Mouse (Mus musculus) thymus, postnatal 10 days (tissue): Measurements from ENCODE around the gene Casp9.
A peak's percentile ranks its signal among the peaks of the same experiment; 100 is the strongest.
"Not testable (repeated sequence)": the region's sequence is repeated elsewhere in the genome, so short reads cannot be mapped to it uniquely, and the experiment has no call there.

Source experiments
- DNase-seq, 2 experiments: peaks; one replicate each; pipeline ENCODE4 v3.0.0; 2021; ENCODE audit warnings: low spot score in 2 of 2

The Casp9 gene

DNA sequence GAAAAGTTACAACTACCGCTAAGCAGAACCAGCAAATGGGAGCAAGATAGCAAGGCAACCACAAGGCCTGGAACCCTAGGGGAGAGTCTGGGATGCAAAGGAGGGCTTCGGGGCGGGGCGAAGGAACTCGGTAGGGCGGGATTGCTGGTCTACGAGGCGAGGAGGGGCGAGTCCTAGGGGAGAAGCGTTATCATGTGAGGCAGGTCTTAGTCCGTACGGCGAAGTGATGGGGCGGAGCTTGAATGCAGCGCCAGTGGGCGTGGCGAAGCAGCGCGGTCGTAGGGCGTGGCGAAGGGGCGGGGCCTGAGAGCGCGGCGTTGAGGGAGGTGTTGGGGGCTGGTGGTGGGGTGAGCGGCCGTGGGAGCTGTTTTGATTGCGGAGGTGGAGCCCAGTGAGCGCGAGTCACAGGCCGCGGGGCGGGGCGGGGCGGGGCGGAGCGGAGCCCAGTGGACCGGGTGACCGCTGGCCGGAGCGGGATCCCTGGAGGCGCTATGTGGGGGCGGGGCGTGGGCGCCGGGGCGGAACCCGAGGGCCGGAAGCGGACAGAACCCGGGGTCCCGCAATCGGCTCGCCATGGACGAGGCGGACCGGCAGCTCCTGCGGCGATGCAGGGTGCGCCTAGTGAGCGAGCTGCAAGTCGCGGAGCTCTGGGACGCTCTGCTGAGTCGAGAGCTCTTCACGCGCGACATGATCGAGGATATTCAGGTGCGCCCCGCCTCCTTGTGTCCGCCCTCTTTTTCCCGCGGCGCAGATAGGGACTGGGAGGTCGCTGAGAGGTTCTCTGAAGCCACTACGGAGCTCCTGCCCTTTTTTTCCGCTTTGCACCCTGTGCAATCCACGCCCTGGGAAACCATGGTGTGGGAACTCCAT, at the start of gene Casp9:
Gene Casp9 (plus strand): TSS at position 331 of the 870 bp plus-strand sequence.
- peak; percentile 95 to 98 for DNase-seq

DNA sequence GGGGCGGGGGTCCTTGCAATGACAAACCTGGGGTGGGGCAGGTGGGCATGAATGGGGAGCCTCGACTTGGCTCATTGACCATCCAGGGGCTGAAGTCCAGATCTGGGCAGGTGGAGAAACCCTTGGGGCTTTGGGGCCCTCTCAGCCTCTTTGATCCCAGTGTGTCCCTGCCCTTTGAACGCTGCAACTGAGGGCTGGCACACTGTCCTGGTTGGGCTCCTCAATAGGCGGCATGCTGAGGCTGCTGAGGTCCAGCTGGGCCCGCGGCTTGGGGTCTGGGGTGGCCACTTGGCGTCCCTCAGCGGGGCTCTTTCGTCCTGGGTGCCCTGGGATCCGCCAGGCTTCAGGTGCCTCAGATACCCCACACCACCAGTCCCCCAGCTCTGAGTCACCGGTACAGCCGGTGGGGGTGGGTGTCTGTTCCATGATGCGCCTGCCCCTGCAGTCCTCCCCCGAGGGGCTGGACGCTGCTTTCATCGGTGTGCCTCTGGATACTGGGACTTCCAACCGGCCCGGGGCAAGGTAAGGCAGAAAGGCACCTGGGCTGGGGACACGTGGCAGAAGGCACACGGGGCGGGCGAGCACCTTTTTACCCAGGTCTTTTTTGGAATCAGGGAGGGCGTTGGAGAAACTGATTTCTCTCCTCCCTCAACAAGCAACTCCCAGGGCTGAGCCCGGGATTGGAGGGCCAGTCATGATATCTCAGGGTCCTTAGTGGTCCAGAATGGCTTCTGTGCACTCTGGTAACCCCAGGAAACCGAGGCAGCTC, 46.6 kb upstream of the Casp9 start, which contains the start of gene Agmat:
Gene Agmat (plus strand): TSS at position 95 of the 769 bp plus-strand sequence.
- no peak for DNase-seq

DNA sequence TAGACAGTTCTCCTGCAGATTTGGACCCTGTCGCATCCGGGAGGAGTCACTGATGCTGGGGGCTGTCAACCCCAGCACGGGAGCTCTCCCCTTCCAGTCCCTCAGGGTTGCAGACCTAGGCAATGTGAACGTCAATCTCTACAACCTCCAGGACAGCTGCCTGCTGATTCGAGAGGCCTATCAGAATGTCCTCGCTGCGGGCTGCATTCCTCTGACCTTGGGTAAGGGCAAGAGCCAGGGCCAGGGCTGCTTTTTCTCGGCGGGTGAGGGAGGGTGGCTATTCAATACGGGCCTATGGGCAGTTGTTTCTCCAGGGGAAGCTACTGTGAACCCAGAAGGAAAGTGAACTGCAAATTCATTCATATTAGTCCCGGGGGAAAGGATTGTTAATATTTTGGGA, 43.9 kb upstream of the Casp9 start:
- no peak for DNase-seq

DNA sequence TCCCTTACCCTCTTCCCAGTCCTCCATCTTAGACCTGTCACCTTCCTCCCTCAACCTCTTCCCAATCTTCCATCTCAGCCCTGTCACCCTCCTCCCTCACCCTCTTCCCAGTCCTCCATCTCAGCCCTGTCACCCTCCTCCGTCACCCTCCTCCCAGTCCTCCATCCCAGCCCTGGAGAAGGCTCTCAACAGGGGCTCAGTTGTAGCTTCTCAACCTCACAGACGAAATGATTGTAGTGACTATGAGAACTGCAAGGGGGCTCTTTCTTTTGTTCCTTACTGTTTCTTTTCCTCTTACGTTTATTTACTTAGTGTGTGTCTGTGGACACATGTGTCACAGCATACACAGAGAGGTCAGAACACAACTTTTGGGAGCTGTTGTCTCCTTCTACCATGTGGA, 42.6 kb upstream of the Casp9 start:
- no peak for DNase-seq

DNA sequence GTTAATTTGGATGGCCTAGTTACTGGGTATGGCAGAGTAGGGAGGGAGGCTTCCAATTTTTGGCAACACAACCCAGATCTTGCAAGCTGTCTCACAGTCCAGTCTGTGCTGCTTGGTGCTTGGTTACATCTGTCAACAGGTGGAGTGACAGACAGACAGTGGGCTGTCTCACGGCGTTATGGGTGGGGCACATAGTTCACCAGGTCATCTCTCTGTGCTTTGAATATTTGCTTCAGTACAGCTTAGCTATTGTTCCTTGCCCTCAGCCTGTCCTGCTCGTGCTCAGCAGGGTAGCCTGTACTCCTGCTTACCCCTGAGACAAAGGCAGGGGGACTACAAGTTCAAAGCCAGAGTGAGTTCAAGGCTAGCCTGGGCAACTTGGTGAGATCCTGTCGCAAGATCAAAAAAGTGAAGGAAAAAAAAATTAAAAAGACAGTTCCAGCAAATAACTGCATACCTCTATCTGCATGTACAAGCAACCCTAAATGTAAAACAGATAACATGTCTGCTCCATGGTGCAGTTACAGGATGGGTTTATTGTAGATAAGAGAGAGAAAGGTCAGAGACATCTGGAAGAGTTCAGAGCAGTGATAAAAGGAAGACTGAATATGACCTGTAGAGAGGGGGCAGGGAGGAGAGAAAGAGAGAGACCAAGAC, 41.9 kb upstream of the Casp9 start:
- DNase-seq, result no peak

DNA sequence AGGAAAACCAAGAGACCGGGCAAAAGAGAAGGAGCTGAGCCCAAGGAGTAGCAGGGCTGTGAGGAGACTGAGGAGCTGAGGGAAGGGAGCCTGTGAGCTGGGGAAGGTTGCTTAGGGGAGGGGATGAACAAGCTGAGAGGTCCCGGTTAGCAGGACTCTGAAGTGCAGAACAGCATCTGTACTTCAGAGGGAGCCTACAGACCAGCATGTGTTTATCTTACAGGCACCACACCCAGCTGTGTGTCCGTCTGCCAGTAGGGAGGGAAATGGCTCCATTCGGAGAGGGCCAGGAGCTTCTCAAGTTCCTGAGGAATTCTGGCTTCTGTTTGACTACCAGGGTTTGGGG, 41.4 kb upstream of the Casp9 start:
- DNase-seq, result no peak

DNA sequence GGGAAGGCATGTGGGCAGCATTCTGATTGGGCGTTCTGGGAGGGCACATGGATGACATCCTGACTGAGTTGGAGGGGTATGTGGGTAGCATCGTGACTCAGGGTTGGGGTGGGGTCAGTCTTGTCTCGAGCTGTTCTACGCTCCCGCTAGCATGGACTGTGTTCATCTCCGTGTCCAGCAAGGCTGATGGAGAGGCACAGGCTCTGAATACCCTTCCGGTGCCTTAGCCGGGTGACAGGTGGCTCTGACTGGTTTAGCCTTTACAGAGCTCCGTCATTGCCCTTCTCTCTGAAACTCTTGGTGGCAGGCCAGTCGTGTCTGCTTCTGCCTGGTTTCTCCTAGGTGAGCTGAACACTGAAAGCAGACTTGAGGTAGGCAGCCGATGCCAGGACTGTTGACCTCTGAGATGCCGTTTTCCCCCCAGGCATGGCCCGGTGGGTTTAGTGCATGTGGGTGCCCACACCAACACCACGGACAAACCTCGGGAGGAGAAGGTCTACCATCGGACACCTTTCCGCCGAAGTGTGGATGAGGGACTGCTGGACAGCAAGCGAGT, 38.0 kb upstream of the Casp9 start:
- no peak for DNase-seq

DNA sequence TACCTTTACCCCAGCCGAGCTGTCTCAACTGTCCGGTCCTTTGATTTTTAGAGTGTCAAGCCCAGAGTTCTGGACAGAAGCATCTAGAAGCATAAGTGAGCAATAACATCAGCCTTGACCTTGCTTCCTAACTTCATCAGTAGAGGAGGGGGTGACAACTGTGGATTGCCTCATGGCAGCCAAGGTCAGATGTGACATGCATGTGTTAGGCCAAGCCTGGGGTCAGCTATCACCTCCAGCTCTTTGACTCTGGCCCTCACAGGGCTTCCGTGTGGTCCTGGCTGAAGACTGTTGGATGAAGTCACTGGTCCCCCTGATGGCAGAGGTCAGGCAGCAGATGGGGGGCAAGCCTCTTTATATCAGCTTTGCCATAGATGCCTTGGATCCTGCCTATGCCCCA, 36.3 kb upstream of the Casp9 start:
- no peak for DNase-seq

DNA sequence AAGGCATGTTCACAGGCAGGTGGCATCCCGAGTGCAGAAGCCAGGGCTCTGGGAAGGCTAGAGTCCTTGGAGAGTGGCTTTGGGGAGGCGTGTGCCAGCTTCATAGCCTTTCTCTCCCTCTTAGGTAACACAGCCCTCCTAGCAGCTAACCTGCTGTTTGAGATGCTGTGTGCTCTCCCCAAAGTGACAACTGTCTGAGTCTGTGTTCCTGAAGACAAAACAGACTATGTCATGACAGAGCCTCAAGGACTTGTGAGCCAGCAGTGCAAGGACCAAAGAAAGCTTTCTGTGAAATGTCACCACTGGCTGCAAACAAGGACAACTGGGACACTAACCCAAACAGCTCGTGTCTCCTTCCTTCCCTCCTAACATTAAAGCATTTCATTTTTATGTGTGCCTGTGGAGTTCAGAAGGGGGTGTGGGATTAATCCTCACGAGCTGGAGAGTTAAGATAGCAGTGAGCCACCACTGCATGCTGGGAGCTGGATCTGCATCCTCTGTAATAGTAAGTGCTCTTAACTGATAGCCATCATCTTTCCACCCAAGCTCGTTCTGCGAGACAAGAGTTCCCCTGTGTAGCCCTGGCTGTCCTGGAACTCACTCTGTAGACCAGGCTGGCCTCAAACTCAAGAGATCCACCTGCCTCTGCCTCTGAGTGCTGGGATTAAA, 34.4 kb upstream of the Casp9 start:
- no peak for DNase-seq

DNA sequence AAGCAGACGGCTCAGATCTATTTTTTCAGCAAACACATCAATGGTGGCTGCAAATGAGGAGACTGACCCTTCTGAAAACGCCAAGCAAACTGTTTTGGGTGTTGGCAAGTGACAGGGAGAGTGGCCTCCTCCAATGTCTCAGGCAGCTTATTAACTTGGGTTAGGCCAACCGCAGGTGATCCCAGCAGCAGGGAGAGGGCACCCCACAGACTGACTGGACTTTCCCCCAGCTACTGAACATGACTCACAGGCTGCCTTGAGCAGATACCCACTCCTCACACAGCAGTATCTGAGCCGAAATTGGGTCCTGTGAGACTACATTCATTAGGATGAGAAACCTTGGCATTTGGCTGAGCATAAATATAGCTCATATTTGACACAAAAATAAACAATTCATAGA, 32.5 kb upstream of the Casp9 start:
- DNase-seq, result no peak

DNA sequence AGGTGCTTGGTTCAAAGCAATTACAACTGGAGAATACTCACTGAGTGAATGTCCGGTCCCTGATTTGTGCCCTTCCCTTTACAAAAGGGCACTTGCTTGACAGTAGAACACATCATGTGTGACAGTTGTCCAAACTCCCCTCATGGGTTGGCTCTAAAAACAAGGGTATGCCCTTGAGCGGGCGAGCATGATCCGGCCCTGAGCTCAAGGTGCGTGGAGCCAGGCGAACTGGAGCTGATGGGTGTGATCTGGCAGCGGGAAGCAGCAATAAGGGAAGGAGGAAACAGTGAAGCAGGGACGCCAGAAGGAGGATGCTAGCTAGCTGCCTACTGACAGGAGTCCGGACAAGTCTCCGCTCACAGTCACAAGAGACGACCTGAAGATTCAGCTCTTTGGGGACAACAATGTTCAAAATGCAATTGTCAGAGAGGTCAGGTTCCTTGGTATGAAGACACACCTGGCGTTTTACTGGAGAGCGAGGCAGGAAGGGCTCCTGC, 31.3 kb upstream of the Casp9 start:
- no peak for DNase-seq

DNA sequence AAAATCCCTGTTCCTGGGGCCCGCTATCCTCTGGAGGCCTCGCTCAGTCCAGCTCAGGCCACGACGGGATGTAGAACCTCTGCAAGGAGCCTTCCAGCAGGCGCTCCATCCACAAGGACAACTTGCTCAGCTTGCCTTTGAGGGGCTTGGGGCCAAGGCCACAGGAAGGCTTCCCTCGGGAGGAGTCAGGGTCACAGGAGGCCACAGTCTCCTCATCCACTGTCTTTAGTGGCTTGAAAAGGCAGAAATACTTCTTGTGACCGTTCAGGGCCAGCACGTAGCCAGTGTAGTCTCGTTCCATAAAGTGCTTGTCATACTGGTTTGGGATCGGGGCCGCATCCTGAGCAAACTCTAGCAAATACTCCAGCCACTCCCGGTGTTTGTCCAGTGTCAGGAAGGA, 29.9 kb upstream of the Casp9 start:
- DNase-seq, result no peak

DNA sequence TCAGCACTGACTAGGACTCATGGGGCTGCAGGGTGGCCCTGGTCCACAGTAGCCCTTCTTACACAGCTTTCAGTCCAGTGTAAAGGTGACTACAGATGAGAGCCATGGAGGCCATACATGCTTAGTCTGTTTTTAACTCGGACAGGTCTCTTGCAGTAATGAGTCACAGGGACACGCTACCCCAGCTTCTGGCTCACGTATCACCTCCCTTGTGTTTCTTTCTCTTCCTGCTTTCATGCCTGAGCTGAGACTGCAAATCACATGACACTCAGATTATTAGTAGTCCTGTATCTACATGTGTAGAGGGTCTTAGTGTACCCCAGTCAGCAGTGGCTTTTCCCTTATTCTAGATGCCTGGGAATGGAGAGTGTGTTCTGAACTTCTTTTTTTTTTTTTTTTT, 28.4 kb upstream of the Casp9 start:
- DNase-seq, result no peak

DNA sequence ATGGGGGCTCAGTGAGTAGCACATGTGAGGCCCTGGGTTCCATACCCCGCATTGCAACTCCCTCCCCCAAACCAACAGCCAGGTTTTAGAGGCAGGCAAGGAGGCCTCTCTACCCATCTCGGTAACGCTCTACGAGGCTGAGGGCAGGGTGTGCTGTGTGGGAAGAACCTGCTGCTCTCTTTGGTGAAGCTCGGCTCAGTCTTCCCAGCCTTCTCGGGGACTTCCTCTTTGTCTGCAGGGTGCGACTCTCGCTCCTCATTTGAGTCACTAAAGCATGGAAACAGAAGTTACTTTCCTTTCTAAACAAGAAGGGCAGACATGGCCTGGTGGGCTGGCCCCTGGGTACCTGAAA, 27.1 kb upstream of the Casp9 start:
- DNase-seq, result no peak

DNA sequence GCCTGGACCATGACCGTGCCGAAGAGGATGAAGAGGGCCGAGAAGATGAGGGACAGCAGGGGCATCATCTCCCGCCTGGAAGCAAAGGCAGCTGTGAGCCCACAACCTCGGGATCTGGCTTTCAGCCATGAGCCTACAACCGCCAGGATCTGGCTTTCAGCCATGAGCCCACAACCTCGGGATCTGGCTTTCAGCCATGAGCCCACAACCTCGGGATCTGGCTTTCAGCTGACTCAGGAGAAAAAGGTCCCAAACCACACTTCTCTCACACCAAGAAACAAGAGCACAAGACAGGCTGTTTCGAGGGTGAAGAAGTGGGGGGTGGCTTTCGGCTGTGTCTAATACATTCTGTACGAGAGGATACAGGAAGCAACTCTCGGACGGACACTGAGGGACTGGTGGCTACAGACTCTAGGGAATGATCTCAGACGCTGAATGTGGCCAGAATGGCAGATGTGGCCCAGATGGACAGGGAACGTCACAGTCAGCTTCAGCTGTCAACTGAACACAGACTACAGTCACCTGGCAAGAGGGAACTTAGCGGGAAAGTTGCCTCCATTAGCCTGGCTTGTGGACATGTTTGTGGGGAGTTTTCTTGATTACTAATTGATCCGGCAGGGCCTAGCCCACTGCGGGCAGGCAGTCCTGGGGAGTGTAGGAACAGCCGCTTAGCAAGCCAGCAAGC, 26.6 kb upstream of the Casp9 start:
- DNase-seq, result no peak

DNA sequence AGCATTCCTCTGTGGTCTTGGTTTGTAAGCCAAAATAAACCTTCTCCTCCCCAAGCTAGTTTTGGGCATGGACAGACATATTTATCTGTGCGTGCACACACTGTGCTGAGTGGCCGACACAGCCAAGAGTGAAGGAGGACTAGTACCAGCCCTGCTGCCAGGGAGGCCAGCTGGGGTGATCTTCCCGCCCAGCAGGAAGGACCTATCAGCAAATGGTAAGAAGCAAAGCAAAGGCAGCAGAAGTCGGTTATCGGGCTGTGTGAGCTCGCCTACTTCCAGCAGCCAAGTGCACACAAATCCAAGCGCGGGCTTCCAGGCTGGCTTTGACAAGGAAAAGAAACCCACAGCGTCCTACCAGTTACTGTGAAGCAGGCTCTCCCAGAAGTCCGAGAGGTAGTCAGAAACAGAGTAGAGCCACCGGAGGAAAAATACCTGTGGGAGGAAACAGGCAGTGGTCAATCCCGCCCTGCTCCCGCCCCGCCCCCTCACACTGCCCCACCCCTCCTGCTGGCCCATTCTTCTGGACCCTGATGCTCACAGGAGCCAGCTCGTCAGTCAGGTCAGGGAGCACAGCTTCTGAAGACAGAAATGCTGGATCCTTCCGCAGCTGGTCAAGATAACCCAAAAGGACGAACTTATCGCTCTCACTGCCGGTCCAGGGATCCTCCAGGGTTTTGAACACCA, 25.9 kb upstream of the Casp9 start:
- no peak for DNase-seq

DNA sequence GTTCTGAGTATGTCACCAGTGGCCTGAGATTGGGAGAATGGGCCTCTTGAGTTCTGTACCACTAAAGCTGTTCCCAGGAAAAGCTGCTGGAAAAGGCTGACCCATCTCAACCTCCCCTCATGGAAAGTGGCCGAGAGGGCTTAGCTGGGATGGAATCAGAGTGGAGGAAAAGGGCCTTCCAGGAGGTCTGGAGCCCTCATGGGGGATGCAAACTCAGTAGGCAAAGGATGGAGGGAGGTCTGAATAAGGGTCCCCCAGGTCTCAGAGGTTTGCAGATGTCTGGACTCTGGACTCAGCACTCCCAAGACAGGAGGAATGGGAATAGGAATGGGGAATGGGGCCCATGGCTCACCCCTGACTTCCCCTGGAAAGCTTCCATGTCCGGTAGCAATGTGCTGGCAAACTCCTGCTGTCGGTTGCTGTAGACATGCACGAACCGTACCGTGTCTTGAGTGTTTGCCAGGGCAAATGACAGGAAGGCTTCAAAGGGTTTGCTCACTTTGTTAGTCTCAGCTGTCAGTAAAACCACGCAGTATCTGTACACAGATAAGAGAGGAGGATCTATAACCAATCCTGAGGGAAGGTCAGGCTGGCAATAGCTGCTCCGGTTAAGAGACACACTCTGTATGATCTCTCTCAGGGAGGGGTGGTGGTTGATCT, 23.8 kb upstream of the Casp9 start:
- no peak for DNase-seq

DNA sequence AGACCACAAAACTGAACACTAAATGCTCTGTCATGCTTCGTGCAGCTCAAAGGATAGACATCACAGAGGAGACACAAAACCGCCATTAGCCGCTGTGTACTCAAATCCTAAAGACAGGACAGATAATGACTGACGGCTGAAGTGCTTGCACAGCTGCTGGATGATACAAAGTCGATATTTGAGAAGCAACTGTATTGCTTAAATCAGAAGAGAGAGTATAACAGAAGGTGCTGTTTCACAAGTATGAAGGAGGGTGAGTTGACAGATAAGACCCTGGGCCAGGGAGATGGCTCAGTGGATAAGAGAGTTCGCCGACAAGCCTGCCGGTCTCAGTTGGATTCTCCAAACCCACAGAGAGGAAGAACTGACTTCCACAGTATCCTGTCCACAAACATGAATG, 21.6 kb upstream of the Casp9 start:
- no peak for DNase-seq

DNA sequence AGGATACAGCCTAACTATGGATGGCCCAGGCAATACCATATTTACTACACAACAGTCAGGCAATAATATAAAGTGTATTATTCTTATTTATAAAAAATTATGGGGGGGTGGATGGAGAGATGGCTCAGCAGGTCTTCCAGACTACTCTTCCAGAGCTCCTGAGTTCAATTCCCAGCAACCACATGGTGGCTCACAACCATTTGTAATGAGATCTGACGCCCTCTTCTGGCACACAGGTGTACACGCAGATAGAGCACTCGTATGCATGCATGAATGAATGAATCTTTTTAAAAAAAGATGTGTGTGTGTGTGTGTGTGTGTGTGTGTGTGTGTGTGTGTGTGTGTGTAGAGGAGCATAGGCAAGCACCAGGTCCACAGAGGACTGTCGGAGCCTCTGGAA, 20.4 kb upstream of the Casp9 start:
- DNase-seq, result not testable (repeated sequence)

DNA sequence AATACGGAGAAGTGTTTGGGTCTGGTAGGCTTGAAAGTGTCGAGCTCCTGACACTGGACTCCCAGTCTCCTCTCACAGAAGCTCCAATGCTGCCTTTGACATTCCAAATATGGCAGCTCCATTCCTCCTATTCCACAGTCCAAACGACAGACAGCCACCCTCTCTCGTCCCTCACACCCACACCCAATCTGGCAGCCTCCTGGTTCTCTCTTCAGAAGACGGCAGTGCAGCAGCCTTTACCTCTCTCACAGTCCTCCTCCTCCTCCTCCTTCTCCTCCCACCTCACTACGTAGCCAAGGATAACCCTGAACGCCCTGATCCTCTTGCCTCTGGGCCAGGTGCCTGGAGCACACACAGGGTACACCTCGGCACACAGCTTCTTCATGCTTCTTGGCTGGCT, 13.6 kb upstream of the Casp9 start:
- DNase-seq, result no peak
